Mouse (Mus musculus): ENCODE data around the gene P2ry2. TPM values are rescaled to one million over a fixed set of nuclear protein-coding genes. Genes with fewer than 3 reads are reported as not detected.

The P2ry2 gene
- polyA plus RNA-seq, 2 experiments, result 2.1 to 3.2 TPM

DNA sequence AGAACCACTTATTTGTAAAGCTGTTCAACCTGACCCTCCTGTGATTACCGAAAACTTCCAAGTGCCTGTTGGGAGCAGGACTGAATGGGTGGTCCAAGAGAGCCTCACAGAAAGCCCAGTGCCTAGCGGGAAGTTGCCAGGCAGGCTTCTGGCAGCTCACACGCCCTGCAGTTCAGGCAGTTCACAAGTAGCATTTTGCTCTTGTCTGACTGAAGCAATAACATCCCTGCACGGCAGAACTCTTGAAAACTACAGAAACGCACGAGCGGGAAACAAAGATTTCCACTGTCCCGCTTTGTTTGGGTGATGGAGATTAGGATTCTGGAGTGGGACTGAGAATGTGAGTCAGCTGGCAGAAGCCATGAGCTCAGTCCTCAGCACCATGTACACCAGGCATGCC is 18.6 kb upstream of the P2ry2 start:
- 51% methylated on average over 8 of the region's 8 CpGs for WGBS

DNA sequence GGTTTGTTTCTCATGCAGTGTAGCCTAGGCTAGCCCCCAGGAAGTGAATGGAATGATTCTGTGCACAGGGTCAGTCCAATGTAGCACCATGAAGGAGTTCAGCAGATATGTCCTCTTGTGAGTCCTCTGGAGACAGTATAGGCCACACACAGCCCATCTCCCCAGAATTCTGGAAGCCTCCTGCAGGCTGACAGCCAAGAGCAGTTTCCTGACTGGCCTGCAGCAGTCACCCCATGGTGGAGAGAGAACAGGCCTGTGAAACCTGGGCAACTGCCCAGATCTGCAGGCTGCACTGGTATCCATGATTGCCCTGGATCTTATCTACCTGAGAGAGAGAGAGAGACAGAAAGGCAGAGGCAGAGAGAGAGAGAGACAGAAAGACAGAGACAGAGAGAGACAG is 18.1 kb upstream of the P2ry2 start:
- Histone ChIP-seq H3K9ac (ENCODE audit: low read depth, low read length, severe bottlenecking) (no peak overlapping the region), H3K9me3 (ENCODE audit: control insufficient read depth, low read length) (no peaks in the 10 kb centered on the region), H3K4me2 (replicated peaks; ENCODE audit: low read depth, low read length, severe bottlenecking) (no peak overlapping the region), H3K4me1 (ENCODE audit: control insufficient read depth, insufficient read depth, low read length) (peaks cover 2% of the 10 kb centered on the region; the same call in 1 of the 2 replicates), H3K27me3 (ENCODE audit: control insufficient read depth, insufficient read depth, low read length) (no peaks in the 10 kb centered on the region), H3K27ac (replicated peaks; ENCODE audit: low read depth, low read length) (no peak overlapping the region), H3K4me3 (replicated peaks; ENCODE audit: low read length) (no peak overlapping the region), H3K36me3 (ENCODE audit: control insufficient read depth, insufficient read depth, low read length) (no peaks in the 10 kb centered on the region)
- DNase-seq (ENCODE audit: low spot score) (no peak), ATAC-seq (ENCODE audit: low FRiP score, low read depth) (no peak)
- no peak for TF ChIP-seq POLR2A (IDR thresholded peaks at IDR 0.05; ENCODE audit: borderline replicate concordance, extremely low read depth, insufficient read depth, insufficient read length)

More for the DNA sequence above, 18.6 kb upstream of the P2ry2 start:
- Histone ChIP-seq H3K27ac (replicated peaks; ENCODE audit: low read depth, low read length) (no peak overlapping the region), H3K4me2 (replicated peaks; ENCODE audit: low read depth, low read length, severe bottlenecking) (no peak overlapping the region), H3K4me1 (ENCODE audit: control insufficient read depth, insufficient read depth, low read length) (peaks cover 2% of the 10 kb centered on the region; the same call in 1 of the 2 replicates), H3K27me3 (ENCODE audit: control insufficient read depth, insufficient read depth, low read length) (no peaks in the 10 kb centered on the region), H3K9ac (ENCODE audit: low read depth, low read length, severe bottlenecking) (no peak overlapping the region), H3K36me3 (ENCODE audit: control insufficient read depth, insufficient read depth, low read length) (no peaks in the 10 kb centered on the region), H3K4me3 (replicated peaks; ENCODE audit: low read length) (no peak overlapping the region), H3K9me3 (ENCODE audit: control insufficient read depth, low read length) (no peaks in the 10 kb centered on the region)
- ATAC-seq (ENCODE audit: low FRiP score, low read depth), result no peak
- no peak for TF ChIP-seq POLR2A (IDR thresholded peaks at IDR 0.05; ENCODE audit: borderline replicate concordance, extremely low read depth, insufficient read depth, insufficient read length)
- DNase-seq (ENCODE audit: low spot score), result no peak

DNA sequence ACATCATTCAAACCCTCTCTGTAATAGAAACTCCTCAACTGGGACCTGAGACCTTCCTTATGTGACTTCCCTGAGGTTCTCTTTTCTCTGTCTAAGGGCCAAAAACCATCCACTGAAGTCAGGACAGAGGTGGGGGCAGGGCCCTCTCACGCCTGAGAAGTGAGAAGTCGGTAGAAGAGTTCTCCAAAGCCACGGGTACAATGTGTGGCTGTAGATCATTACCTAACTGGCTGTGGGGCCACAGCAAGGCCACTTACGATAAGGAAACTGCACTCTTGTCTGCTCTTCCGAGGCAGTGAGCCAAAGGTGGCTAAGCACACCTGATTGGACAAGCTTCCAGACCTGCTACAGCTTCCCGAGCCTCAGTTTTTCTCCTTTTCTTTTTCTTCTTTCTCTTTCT is 16.8 kb upstream of the P2ry2 start:
- ATAC-seq (ENCODE audit: low FRiP score, low read depth) (no peak), DNase-seq (ENCODE audit: low spot score) (no peak)
- no peak overlapping the region for H3K4me2 ChIP-seq (replicated peaks; ENCODE audit: low read depth, low read length, severe bottlenecking)
- peaks cover 2% of the 10 kb centered on the region; the same call in 1 of the 2 replicates for H3K4me1 ChIP-seq (ENCODE audit: control insufficient read depth, insufficient read depth, low read length)
- no peak overlapping the region for H3K27ac ChIP-seq (replicated peaks; ENCODE audit: low read depth, low read length)
- H3K9me3 ChIP-seq (ENCODE audit: control insufficient read depth, low read length), result no peaks in the 10 kb centered on the region
- TF ChIP-seq POLR2A (IDR thresholded peaks at IDR 0.05; ENCODE audit: borderline replicate concordance, extremely low read depth, insufficient read depth, insufficient read length), result no peak
- no peak overlapping the region for H3K4me3 ChIP-seq (replicated peaks; ENCODE audit: low read length)
- H3K36me3 ChIP-seq (ENCODE audit: control insufficient read depth, insufficient read depth, low read length), result no peaks in the 10 kb centered on the region
- no peaks in the 10 kb centered on the region for H3K27me3 ChIP-seq (ENCODE audit: control insufficient read depth, insufficient read depth, low read length)
- 63% methylated on average over 6 of the region's 6 CpGs for WGBS
- no peak overlapping the region for H3K9ac ChIP-seq (ENCODE audit: low read depth, low read length, severe bottlenecking)

DNA sequence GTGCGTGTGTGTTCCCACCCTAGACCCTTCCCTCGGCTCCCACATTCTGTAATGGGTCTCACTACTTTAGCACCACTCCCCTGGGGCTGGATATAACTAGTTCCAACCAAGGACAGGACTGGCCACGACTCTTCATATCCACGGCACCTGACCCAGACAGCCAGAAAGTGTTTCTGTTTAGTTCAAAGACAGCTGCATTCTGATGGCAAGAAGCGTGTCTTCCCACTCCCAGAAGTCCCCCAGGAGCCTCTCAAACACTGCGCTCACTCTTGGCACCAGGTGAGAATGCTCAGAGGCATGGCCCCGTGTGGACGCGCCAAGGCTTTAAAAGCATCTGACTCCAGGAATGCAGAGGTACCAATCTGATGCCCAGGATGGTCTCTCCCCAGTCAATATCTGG is 16.3 kb upstream of the P2ry2 start:
- Histone ChIP-seq H3K9ac (ENCODE audit: low read depth, low read length, severe bottlenecking) (no peak overlapping the region), H3K9me3 (ENCODE audit: control insufficient read depth, low read length) (no peaks in the 10 kb centered on the region), H3K4me2 (replicated peaks; ENCODE audit: low read depth, low read length, severe bottlenecking) (no peak overlapping the region), H3K4me1 (ENCODE audit: control insufficient read depth, insufficient read depth, low read length) (peaks cover 2% of the 10 kb centered on the region; the same call in 1 of the 2 replicates), H3K27ac (replicated peaks; ENCODE audit: low read depth, low read length) (no peak overlapping the region), H3K4me3 (replicated peaks; ENCODE audit: low read length) (no peak overlapping the region), H3K36me3 (ENCODE audit: control insufficient read depth, insufficient read depth, low read length) (no peaks in the 10 kb centered on the region), H3K27me3 (ENCODE audit: control insufficient read depth, insufficient read depth, low read length) (no peaks in the 10 kb centered on the region)
- no peak for TF ChIP-seq POLR2A (IDR thresholded peaks at IDR 0.05; ENCODE audit: borderline replicate concordance, extremely low read depth, insufficient read depth, insufficient read length)
- DNase-seq (ENCODE audit: low spot score) (no peak), ATAC-seq (ENCODE audit: low FRiP score, low read depth) (no peak)
- WGBS, result 80% methylated on average over 9 of the region's 9 CpGs

DNA sequence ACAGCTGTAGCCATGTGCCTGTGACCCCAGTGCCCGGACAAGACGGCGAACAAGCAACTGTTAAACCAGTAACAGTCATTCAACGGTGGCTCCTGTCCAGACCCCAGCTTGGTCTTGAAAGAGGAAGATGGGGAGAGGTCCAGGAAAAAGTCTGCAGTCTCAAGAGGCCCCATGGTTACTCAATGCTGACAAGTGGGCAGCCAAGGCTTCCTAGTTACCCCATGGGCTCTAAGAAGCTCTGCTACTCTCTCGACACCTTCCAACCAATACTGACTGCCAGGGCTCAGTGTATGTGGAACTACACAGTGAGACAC is 15.7 kb upstream of the P2ry2 start:
- Histone ChIP-seq H3K27ac (replicated peaks; ENCODE audit: low read depth, low read length) (no peak overlapping the region), H3K9me3 (ENCODE audit: control insufficient read depth, low read length) (no peaks in the 10 kb centered on the region), H3K27me3 (ENCODE audit: control insufficient read depth, insufficient read depth, low read length) (no peaks in the 10 kb centered on the region), H3K36me3 (ENCODE audit: control insufficient read depth, insufficient read depth, low read length) (no peaks in the 10 kb centered on the region), H3K4me1 (ENCODE audit: control insufficient read depth, insufficient read depth, low read length) (peaks cover 2% of the 10 kb centered on the region; the same call in 1 of the 2 replicates), H3K9ac (ENCODE audit: low read depth, low read length, severe bottlenecking) (no peak overlapping the region), H3K4me2 (replicated peaks; ENCODE audit: low read depth, low read length, severe bottlenecking) (no peak overlapping the region), H3K4me3 (replicated peaks; ENCODE audit: low read length) (no peak overlapping the region)
- TF ChIP-seq POLR2A (IDR thresholded peaks at IDR 0.05; ENCODE audit: borderline replicate concordance, extremely low read depth, insufficient read depth, insufficient read length), result no peak
- no peak for DNase-seq (ENCODE audit: low spot score)
- ATAC-seq (ENCODE audit: low FRiP score, low read depth), result no peak
- WGBS, result 85% methylated on average over 5 of the region's 5 CpGs

All from limb, embryonic 14.5 days (tissue).